Mouse (Mus musculus): ENCODE measurements around the gene Mrpl51. TPM values are rescaled to one million over a fixed set of nuclear protein-coding genes. Genes with fewer than 3 reads are reported as not detected.

The Mrpl51 gene
- 83.2 and 95.7 TPM in 2 replicates for polyA plus RNA-seq (2012; rRNA removed)

DNA sequence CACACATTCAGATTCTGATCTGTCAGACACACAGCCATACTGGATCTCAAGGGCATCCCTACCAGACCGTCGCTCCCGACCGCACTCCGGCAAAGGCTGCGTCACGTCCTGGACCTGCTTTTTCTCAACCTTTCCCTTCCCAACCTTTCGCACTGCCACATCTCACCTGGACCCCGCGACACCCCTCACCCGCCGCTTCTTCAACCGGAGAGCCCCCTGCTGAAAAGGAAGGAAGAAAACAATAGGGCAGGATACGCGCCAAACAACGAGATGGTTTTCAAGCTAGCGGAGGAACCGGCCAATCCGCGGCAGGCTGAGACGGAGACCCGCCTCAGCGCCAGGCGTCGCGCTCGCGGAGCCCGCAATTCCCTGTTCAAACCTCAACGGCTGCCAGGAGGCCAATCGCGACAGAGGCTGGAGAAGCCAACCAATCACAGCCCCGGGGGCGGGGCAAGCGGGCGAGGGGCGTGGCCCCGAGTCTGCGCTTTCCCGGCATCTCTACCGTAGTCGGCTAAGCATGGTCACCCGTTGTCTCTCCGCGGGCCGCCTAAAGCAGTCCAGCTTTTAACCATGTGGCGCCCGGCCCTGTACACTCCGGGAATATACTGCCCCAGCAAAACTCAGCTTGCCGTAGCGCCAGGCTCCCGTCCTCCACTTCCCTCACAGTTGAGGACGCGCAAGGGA is at the start of gene Mrpl51, which contains the start of gene Ncapd2:
TSS of gene Mrpl51 (plus strand) at position 470 of the 684 bp plus-strand sequence.
TSS of gene Ncapd2 (minus strand) at position 370 of the 684 bp plus-strand sequence.
- peak; percentile 68 for DNase-seq (ENCODE audit: low read depth, low spot score)
- under 1% methylated on average over 54 of the region's 54 CpGs for WGBS

DNA sequence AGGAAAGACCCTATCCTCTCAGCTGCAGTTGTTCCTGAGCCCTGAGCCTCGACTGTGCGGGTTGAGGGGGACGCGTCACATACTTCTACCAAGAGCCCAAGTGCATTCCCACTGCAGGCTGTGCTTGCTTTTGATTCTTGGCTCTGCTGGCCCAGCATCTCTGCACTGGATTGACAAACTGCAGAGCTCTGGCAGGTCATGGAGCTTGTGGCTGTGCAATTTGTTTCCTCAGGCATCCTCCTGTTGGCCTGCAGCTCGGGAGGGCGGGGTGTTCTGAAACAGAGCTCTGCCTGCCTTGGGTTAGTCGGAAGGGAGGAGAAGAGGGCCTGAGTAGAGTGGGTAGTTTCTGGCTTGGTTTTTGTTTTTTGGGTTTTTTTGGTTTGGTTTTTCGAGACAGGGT is 49.2 kb upstream of the Mrpl51 start:
- DNase-seq (ENCODE audit: low read depth, low spot score) = no peak

DNA sequence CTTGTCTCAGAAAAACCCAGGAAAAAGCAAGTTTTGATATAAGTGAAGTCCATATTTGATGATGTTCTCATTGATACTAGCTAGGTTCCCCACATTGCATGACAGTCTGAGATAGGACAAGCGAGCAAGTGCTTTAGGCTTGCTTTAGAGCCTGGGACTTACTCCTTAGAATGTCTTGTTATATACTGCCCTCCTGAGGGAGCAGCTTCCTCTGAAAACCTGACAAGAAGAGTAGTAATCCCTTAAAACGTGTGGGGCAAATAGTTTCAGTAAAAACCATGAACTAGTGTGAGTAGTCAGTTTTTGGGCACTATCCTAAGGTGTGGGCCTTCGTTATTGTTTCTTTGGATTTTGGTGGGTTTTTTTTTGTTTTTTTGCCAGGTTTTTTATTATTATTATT is 48.5 kb upstream of the Mrpl51 start:
- 74% methylated on average over 3 of the region's 3 CpGs for WGBS
- no peak for DNase-seq (ENCODE audit: low read depth, low spot score)

More for the DNA sequence above, 49.2 kb upstream of the Mrpl51 start:
- WGBS = 89% methylated on average over 8 of the region's 8 CpGs

DNA sequence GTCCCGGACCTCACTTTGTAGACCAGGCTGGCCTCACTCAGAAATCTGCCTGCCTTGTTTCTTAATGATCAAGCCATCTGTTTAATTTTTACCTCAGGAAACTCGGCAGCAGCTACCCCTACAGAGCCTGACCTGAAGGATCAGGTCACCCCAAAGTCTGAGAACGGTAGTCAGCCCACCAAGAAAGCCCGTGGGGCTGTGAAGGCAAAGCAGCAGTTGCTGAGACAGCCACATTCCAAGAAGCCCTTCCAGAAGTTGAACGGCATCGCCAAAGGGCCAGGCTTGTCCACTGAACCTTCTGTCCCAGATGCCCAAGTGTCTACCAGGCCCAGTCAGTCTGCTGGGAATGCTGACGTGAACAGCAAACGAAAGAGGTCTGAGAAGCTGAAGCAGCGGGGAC is 47.7 kb upstream of the Mrpl51 start:
- 82% methylated on average over 9 of the region's 9 CpGs for WGBS
- no peak for DNase-seq (ENCODE audit: low read depth, low spot score)

DNA sequence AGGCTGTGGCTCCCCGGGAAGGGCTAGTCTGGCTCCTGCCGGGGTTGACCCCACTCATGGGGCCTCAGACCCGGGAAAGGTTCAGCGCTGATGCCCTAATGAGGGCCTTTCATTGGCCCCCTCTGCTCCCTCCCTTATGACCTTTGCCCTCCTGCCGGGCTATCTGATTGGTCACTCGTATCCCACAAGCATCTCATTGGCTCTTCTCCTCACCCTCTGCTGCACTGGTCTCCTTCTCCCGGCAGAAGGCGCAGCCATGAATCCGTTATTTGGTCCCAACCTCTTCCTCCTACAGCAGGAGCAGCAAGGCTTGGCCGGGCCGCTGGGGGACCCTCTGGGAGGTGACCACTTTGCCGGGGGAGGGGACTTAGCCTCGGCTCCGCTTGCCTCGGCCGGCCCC is 46.6 kb upstream of the Mrpl51 start, which contains the start of gene Iffo1:
TSS of gene Iffo1 (plus strand) at position 241 of the 400 bp plus-strand sequence.
- no peak for DNase-seq (ENCODE audit: low read depth, low spot score)
- WGBS = 4% methylated on average over 16 of the region's 16 CpGs

DNA sequence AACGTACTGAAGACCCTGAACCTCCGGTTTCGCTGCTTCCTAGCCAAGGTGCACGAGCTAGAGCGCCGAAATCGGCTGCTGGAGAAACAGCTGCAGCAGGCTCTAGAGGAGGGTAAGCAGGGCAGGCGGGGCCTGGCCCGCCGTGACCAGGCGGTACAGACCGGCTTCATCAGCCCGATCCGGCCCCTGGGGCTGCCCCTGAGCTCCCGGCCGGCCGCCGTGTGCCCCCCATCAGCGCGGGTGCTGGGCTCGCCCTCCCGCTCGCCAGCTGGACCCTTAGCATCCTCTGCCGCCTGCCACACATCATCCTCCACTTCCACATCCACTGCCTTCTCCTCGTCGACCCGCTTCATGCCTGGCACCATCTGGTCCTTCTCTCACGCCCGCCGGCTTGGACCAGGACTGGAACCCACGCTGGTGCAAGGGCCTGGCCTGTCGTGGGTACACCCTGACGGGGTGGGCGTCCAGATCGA is 46.1 kb upstream of the Mrpl51 start:
- DNase-seq (ENCODE audit: low read depth, low spot score) = no peak
- 21% methylated on average over 35 of the region's 35 CpGs for WGBS

DNA sequence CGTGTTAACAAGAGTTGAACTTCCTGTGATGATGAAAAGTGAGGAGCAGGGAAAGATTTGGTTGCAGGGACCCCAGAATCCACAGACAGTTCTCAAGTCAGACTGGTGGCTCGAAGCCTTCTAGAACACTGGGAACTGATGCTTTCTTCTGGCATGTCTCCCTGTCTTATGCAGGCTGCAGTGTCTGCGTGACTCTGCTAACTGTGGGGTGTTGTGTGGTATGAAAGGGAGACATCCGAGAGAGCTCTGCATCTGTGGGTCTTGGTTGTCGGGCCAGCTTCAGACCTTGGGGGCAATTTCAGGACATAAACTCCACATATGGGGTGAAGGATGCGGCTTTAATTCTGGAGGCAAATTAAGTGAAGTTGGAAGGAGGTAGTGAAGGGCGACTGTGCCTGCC is 45.5 kb upstream of the Mrpl51 start:
- DNase-seq (ENCODE audit: low read depth, low spot score) = no peak
- WGBS = 57% methylated on average over 7 of the region's 7 CpGs

DNA sequence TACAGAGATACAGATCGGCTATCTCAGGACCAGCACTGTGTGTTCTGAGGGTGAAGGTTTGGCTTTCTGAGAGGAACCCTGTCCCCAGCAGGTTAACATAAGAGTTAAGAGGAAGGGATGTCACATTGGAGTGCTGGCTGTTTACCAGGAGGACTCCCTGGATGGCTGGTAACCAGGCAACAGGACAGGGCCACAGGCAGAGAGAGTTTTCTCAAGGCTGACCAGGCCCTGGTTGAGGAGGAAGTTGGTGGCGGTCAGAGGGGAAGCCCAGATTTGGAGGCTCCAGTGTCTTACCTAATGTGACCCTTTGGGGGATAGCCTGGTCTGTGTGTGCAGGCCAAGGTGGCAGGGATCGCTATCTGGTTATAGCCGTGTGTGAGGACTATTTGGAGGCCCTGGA is 44.8 kb upstream of the Mrpl51 start:
- WGBS = 63% methylated on average over 4 of the region's 4 CpGs
- no peak for DNase-seq (ENCODE audit: low read depth, low spot score)

DNA sequence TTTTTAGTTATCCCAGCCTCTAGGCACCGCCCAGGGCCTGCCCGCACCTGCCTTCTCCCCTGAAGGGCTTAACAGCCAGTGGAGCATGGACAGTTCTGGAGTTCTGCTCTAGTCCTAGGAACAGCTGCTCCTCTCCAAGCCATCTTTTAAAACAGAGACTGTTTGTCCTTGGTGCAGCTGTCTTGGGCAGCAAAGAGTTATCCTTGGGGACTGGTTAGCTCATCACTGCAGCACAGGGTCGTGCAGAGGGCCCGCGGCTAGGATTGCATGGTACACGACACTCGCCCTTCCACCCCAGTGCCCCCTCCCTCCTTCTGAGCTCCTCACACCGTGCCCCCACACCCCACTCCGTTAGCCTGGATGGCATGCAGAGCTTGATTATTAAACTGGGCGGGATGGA is 44.3 kb upstream of the Mrpl51 start:
- 52% methylated on average over 10 of the region's 10 CpGs for WGBS
- DNase-seq (ENCODE audit: low read depth, low spot score) = no peak

DNA sequence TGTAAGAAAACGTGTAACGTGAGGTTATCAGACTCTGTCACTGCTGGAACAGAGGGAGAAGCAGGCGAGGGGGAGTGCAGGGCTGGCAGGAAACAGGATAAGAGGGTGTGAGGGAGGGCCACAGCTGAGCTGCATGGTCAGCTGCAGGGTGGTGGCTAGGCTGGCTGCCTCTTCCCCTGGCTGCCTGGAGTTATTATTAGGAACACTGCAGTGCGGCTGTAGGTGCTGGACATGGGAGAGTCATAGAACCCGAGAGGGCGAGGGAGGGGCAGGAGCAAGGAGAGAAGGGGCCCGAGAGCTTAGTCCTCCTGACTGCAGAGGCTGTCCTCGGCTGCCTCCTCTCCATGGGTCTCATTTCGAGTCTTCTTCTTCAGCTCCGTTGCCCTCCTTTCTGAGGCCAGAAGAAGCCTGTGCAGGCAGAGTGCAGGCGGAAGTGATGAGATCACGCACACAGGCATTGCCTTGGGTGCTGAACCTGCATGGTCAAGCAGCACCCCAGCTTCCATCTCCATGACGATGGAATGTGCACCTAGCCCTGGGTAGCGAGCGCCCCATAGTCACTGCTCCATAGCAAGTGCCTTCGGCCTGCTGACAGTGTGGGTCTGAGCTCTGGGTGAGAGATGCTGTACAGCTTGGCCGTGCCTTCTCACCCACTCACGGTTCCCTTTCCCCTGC is 43.2 kb upstream of the Mrpl51 start:
- DNase-seq (ENCODE audit: low read depth, low spot score) = no peak
- WGBS = 55% methylated on average over 18 of the region's 18 CpGs

DNA sequence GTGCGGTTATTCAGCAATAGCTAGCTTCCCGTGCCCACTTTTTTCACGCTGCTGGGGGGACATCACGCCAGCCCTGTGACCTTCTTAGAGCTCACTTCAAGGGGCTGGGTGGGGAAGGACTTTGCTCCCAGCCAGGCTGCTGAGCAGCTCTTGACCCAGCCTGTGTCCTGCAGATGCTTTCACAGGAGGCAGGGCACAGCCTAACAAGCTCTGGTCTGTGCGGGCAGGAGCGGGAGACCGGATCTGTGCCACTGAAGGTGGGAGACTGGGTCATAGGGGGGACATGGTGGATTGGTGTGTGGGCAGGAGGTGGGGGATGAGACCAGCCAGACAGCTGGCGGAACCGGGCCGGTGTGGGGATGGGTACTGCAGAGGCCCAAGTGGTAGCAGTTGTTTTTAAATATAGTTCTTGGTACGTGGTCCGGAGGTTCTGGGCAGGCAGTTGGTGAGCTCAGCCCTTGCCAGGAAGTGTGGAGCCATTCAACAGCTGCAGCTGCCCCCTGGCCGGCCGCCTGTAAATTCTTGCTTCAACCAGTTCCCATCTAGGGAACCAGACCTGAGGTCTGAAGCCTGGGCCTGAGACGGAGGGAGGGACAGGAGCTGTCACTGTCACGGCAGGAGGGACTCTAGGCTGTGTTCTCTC is 42.6 kb upstream of the Mrpl51 start:
- WGBS = 67% methylated on average over 16 of the region's 16 CpGs
- no peak for DNase-seq (ENCODE audit: low read depth, low spot score)

DNA sequence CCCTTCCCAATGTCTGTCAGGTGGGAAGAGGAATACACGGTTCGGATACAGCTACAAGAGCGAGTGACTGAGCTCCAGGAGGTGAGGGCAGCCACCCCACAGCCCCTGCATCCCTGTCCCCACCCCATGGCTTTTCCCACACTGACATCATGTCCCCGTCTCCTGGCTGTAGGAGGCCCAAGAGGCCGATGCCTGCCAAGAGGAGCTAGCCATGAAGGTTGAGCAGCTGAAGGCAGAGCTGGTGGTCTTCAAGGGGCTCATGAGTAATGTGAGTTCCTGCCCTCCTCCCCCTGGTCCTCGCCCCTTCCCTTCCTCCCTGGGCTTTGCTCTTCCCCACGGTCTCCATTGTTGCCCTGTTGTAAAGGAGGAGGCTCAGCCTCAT is 42.0 kb upstream of the Mrpl51 start:
- DNase-seq (ENCODE audit: low read depth, low spot score) = no peak
- WGBS = 61% methylated on average over 7 of the region's 7 CpGs

DNA sequence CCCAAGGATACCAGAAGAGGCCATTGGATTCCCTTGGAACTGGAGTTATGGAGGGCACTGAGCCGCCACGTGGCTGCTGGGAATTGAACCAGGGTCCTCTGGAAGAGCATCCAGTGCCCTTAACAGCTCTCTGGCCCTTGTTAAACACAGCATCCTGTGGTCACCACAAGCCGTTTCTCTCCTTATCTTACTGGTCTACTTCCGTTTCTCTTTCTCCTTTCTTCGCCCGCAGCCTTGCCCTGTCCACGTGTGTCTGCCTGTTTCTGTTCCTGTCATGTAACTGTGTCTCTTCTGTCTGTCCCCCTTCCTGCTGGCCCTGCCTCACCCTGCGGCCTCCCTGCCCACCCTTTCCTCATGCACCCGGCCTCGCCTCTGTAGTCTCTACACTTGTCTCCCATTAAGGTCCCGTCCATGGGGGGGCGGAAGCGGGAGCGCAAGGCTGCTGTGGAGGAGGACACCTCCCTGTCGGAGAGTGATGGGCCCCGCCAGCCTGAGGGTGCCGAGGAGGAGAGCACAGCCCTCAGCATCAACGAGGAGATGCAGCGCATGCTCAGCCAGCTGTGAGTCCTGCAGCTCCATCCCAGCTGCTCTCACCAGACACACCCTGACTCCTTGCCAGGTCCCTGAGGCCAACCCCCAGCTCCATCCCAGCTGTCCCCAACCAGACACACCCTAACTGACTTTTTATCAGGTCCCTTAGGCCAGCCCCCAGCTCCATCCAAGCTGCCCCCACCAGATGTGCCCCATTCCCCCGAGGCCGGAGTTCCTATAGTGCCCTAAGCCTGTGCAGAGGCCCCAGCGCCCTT is 39.2 kb upstream of the Mrpl51 start:
- WGBS = 59% methylated on average over 22 of the region's 22 CpGs

DNA sequence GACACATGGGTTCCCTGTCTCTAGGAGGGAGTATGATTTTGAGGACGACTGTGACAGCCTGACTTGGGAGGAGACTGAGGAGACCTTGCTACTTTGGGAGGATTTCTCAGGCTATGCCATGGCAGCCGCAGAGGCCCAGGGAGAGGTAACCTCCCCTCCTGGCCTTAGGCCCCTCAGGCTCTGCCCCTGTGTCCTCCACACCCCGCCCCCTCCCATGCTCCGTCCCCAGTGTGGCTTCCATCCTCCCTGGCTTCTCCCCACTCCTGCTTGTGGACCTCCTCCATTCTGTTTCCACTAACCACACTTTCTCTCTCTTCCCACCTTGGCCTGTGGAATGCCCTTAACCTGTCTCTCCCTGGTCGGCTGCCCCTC is 38.6 kb upstream of the Mrpl51 start:
- DNase-seq (ENCODE audit: low read depth, low spot score) = no peak
- WGBS = 72% methylated on average over 5 of the region's 5 CpGs

More for the DNA sequence above, 39.2 kb upstream of the Mrpl51 start:
- DNase-seq (ENCODE audit: low read depth, low spot score) = no peak

DNA sequence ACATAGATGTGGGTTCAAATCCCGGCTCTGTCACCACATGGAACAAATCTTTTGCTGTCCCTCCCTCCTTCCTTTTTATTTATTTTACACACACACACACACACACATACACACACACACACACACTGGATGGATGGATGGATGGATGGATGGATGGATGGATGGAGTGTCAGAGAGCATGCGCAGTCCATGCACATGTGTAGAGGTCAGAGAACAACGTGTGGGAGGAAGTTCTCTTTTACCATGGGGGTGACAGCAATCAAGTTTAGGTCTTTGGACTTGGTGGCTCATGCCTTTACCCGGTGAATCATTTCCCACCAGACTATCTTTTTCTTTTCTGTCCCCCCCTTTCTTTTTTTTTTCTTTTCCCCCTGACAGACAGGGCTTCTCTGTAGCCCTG is 37.9 kb upstream of the Mrpl51 start:
- no peak for DNase-seq (ENCODE audit: low read depth, low spot score)
- WGBS = 91% methylated on average over 4 of the region's 4 CpGs

DNA sequence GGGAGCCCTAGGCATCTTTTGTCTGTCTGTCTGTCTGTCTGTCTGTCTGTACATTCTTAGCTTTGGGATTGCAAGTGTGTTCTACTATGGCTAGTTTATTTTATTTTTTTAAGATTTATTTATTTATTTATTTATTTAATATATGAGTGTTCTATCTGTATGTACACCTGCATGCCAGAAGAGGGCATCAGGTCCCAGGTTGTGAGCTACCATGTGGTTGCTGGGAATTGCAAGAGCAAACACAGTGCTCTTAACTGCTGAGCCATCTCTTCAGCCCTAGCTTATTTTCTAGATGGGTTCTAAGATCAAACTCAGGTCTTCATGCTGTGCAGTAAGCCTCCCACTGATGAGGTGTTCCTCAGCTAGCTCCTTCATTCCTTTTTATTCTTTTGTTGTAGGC is 37.1 kb upstream of the Mrpl51 start:
- no peak for DNase-seq (ENCODE audit: low read depth, low spot score)

DNA sequence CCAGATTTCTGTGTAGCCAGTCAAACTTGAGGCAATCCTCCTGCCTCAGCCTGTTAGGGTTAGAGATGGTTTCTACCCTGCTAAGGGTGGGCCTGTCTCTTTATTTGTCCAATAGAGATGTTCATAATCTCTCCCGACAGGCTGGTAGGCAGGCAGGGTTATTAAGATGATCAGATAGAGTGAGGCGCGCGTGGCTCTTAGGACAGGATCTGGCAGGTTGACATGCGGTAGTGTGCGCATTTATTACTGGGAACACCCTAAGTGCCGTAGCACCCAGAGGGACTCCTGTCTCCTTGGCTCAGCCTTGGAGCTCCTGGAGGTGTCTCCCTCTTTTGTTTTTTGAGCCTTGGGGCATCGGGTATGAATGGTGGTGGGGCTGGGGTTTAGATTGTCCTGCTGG is 36.3 kb upstream of the Mrpl51 start:
- WGBS = 47% methylated on average over 8 of the region's 8 CpGs
- DNase-seq (ENCODE audit: low read depth, low spot score) = no peak

DNA sequence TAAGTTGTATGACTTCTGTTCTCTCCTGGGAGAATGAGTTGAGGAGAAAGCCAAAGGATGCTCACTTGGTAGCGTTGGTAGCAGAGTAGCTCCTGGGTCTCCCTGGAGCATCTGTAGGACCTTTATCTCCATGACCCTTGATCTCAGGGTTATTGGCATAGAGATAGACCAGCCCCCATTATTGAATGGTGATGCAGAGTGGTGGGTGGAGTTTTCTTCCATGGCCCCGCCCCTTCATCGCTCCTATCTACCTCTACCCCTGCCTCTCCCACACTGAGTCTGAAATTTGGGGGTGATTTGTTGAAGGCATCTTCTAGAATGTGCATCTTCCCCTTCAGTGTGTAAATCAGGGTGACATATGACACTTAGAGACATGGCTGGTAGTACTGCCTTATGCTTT is 35.1 kb upstream of the Mrpl51 start:
- DNase-seq (ENCODE audit: low read depth, low spot score) = no peak
- WGBS = 81% methylated on average over 3 of the region's 3 CpGs

DNA sequence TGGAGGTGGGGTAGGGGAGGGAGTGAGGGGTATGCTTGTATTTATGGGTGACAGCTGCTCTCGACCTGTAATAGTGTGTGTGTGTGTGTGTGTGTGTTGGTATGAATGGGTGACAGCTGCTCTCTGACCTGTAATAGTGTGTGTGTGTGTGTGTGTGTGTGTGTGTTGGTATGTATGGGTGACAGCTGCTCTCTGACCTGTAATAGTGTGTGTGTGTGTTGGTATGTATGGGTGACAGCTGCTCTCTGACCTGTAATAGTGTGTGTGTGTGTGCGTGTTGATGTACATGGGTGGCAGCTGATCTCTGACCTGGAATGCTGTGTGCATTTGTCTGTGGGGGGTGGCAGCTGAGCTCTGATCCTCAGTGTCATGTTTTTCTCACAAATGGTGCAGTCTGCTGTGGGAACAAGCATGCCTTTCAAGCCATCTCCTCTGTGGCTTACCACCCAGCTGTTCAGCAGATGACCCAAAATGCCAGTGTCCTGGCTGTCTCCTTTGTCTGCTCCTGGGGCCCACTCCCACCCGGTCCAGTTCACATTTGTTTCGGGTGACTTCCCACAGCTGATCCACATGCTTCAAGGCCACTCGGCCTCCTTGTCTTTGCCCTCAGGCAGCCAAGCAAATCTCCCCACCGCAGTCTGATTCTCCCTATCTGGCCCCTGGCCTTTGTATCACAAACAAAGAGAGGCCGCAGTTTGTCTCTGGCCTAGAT is 34.5 kb upstream of the Mrpl51 start:
- 73% methylated on average over 7 of the region's 7 CpGs for WGBS

More for the DNA sequence above, 34.5 kb upstream of the Mrpl51 start:
- DNase-seq (ENCODE audit: low read depth, low spot score) = no peak

Measured in large intestine, adult 2 months (tissue).